Mouse (Mus musculus): Measurements from ENCODE around the gene Chil1. TPM values are rescaled to one million over a fixed set of nuclear protein-coding genes. Genes with fewer than 3 reads are reported as not detected.

Chil1 gene
- polyA plus RNA-seq, 1 experiment from 2014 or later, result 1.4 TPM

GRCm38 (mm10) chr1:134198197-134198995, 16.4 kb downstream of the Chil1 start:
- H3K9ac ChIP-seq, result no peak overlapping the region
- no peaks in the 10 kb centered on the region for H3K9me3 ChIP-seq
- 0 out of 2 replicates have a peak, but pooled peaks cover 3% of the 10 kb centered on the region for H3K36me3 ChIP-seq
- no peak overlapping the region for H3K27ac ChIP-seq (replicated peaks)
- H3K4me3 ChIP-seq, result no peak overlapping the region
- no peaks in the 10 kb centered on the region for H3K27me3 ChIP-seq
- peaks cover 8% of the 10 kb centered on the region for H3K4me1 ChIP-seq (replicated peaks)
- H3K4me2 ChIP-seq, result no peak overlapping the region
- 74% methylated on average over 12 of the region's 12 CpGs for WGBS
- ATAC-seq (ENCODE audit: low FRiP score, low read depth), result no peak

DNA sequence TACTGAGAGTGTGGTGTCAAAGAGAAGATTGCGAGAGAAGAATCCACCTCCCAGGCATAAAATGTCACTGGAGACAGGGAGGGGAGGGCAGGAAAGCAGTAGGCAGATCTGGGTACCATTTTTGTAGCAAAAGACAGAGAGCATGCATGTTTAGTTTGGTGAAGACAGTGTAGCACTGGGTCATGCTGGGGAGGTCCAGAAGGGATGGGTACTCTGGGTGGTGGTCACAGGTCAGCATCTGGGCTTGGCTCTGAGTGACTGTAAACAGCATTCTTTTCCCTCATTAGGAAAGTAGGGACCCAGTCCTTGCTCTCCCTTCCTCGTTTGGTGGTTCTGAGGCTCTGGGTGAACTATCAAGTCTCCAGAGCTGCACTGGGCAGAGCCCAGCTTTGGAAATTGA, 18.5 kb downstream of the Chil1 start:
- Histone ChIP-seq H3K36me3 (0 out of 2 replicates have a peak, but pooled peaks cover 3% of the 10 kb centered on the region), H3K4me3 (no peak overlapping the region), H3K27me3 (no peaks in the 10 kb centered on the region), H3K4me1 (replicated peaks) (peaks cover 13% of the 10 kb centered on the region), H3K27ac (replicated peaks) (no peak overlapping the region), H3K4me2 (no peak overlapping the region), H3K9me3 (no peaks in the 10 kb centered on the region), H3K9ac (no peak overlapping the region)
- 67% methylated on average over 2 of the region's 2 CpGs for WGBS
- no peak for ATAC-seq (ENCODE audit: low FRiP score, low read depth)

- H3K4me2 ChIP-seq, result no peak overlapping the region
- H3K27ac ChIP-seq (replicated peaks), result no peak overlapping the region
- no peak for ATAC-seq (ENCODE audit: low FRiP score, low read depth)
- H3K36me3 ChIP-seq, result 0 out of 2 replicates have a peak, but pooled peaks cover 3% of the 10 kb centered on the region
- H3K9ac ChIP-seq, result no peak overlapping the region
- no peak overlapping the region for H3K4me3 ChIP-seq
- H3K9me3 ChIP-seq, result no peaks in the 10 kb centered on the region
- WGBS, result 86% methylated on average over 6 of the region's 6 CpGs
- peaks cover 13% of the 10 kb centered on the region for H3K4me1 ChIP-seq (replicated peaks)
- H3K27me3 ChIP-seq, result no peaks in the 10 kb centered on the region
Measured at GRCm38 (mm10) chr1:134200998-134201686, 19.2 kb downstream of the Chil1 start.

GRCm38 (mm10) chr1:134201751-134202420, 19.9 kb downstream of the Chil1 start:
- Histone ChIP-seq H3K4me1 (replicated peaks) (peaks cover 13% of the 10 kb centered on the region), H3K4me2 (no peak overlapping the region), H3K9ac (no peak overlapping the region), H3K9me3 (no peaks in the 10 kb centered on the region), H3K36me3 (0 out of 2 replicates have a peak, but pooled peaks cover 3% of the 10 kb centered on the region), H3K4me3 (no peak overlapping the region), H3K27me3 (no peaks in the 10 kb centered on the region), H3K27ac (replicated peaks) (no peak overlapping the region)
- WGBS, result 45% methylated on average over 3 of the region's 3 CpGs
- no peak for ATAC-seq (ENCODE audit: low FRiP score, low read depth)

GRCm38 (mm10) chr1:134204230-134204629, 22.3 kb downstream of the Chil1 start:
- no peak for ATAC-seq (ENCODE audit: low FRiP score, low read depth)
- Histone ChIP-seq H3K9ac (no peak overlapping the region), H3K4me1 (replicated peaks) (peaks cover 13% of the 10 kb centered on the region), H3K4me2 (no peak overlapping the region), H3K36me3 (0 out of 2 replicates have a peak, but pooled peaks cover 3% of the 10 kb centered on the region), H3K9me3 (no peaks in the 10 kb centered on the region; the same call in 1 of the 2 replicates), H3K4me3 (no peak overlapping the region), H3K27me3 (no peaks in the 10 kb centered on the region), H3K27ac (replicated peaks) (no peak overlapping the region)
- WGBS, result 90% methylated on average over 13 of the region's 13 CpGs

DNA sequence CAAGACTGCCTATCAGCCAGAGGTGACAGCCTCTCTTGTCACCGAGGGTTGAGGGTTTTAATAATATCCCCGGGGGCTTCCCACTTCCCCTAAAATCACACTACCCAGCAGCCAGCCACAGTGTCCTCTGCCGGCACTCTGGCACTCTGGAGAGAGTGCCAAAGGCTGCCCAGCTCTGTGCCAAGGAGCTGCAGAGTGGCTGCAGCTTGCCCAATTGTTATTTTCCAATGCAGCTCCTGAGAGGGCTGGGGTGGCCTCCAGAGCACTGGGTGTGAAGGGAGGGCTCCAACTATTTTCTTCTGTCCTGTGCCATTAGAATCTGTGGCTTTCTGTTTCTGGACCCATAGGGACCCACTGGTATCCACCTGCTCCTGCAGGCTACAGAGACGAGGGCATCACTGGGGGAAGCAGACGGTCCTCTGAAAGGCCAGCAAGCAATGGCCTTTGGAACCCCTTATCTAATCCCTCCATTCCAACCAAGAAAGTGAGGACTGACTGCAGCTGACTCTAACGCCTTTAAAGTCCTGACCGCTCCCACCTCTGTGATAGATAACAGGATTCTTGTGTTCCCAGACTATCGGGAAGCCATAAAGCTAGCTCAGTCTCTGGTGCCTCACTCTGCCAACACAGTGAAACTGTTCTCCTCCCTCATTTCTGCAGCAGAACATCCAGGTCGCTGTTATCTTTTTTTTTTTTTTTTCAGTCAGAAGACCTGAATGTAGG, 23.5 kb downstream of the Chil1 start:
- peaks cover 13% of the 10 kb centered on the region for H3K4me1 ChIP-seq (replicated peaks)
- WGBS, result 52% methylated on average over 9 of the region's 9 CpGs
- no peak overlapping the region for H3K4me3 ChIP-seq
- 0 out of 2 replicates have a peak overlapping the region, but pooled peaks have one; percentile 26 for H3K27ac ChIP-seq (replicated peaks)
- no peak; the same call in 1 of the 2 replicates for ATAC-seq (ENCODE audit: low FRiP score, low read depth)
- H3K36me3 ChIP-seq, result 0 out of 2 replicates have a peak, but pooled peaks cover 3% of the 10 kb centered on the region
- no peaks in the 10 kb centered on the region; the same call in 1 of the 2 replicates for H3K9me3 ChIP-seq
- no peak overlapping the region for H3K4me2 ChIP-seq
- no peaks in the 10 kb centered on the region for H3K27me3 ChIP-seq
- H3K9ac ChIP-seq, result no peak overlapping the region

DNA sequence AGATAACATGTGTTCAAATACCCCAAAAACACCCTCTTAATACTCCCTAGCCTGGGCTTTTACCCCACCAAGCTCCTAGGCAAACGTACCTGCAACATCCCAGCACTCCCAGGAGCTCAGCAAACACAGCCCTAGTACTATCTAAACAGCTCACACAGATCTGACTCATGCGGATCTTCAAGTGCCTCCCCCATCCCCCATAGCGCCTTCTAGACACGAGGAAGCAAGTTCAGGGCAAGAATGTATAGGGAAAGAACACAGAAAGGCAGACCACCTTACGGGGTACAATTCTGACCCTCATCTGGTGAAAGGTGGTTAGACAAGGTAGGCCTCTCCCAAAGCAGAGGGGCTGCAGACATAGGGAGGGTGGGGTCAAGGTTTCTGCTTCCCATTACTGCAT, 24.1 kb downstream of the Chil1 start:
- Histone ChIP-seq H3K27me3 (no peaks in the 10 kb centered on the region), H3K27ac (replicated peaks) (no peak overlapping the region), H3K4me2 (no peak overlapping the region), H3K4me3 (no peak overlapping the region), H3K9ac (no peak overlapping the region), H3K4me1 (replicated peaks) (peaks cover 18% of the 10 kb centered on the region), H3K9me3 (no peaks in the 10 kb centered on the region; the same call in 1 of the 2 replicates), H3K36me3 (0 out of 2 replicates have a peak, but pooled peaks cover 3% of the 10 kb centered on the region)
- no peak for ATAC-seq (ENCODE audit: low FRiP score, low read depth)
- WGBS, result 55% methylated on average over 5 of the region's 5 CpGs

DNA sequence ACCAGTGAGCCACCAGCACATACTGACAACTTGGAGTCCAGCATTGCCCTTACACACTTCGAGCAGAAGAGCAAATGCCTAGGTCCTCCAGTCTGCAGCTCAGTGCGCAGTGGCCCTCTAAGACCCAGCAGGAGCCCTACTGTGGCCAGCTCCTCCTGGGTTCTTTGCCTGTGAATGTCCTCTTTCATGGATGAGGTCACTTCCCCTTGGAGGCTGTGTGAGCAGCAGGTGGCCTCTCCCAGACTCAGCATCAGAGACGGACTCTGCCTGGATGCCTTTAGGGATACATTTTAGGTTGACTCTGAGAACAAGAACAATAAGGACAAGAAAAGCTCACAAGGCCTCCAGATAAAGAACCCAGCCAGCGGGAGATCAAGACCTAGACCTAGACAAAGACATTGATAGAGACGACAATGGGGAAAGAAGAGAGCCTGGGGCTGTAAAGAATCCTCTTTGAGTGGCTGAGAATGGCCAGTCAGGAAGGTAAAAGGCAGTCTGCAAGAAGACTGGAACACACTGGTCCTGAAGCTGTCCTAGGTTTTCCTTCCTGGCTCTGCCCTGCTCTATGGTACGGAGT, 28.3 kb downstream of the Chil1 start:
- H3K9me3 ChIP-seq, result no peaks in the 10 kb centered on the region; the same call in 1 of the 2 replicates
- 48% methylated on average over 6 of the region's 6 CpGs for WGBS
- H3K9ac ChIP-seq, result no peak overlapping the region
- peaks cover 23% of the 10 kb centered on the region for H3K4me1 ChIP-seq (replicated peaks)
- no peak overlapping the region for H3K4me2 ChIP-seq
- no peak for ATAC-seq (ENCODE audit: low FRiP score, low read depth)
- no peak overlapping the region for H3K27ac ChIP-seq (replicated peaks)
- no peaks in the 10 kb centered on the region for H3K27me3 ChIP-seq
- no peak overlapping the region for H3K4me3 ChIP-seq
- H3K36me3 ChIP-seq, result no peaks in the 10 kb centered on the region

GRCm38 (mm10) chr1:134211043-134211442, 29.1 kb downstream of the Chil1 start:
- no peaks in the 10 kb centered on the region; the same call in 1 of the 2 replicates for H3K9me3 ChIP-seq
- H3K27me3 ChIP-seq, result no peaks in the 10 kb centered on the region
- no peak for ATAC-seq (ENCODE audit: low FRiP score, low read depth)
- H3K4me3 ChIP-seq, result no peak overlapping the region
- H3K9ac ChIP-seq, result no peak overlapping the region
- peaks cover 21% of the 10 kb centered on the region for H3K4me1 ChIP-seq (replicated peaks)
- 74% methylated on average over 6 of the region's 6 CpGs for WGBS
- H3K36me3 ChIP-seq, result no peaks in the 10 kb centered on the region
- H3K27ac ChIP-seq (replicated peaks), result no peak overlapping the region
- no peak overlapping the region for H3K4me2 ChIP-seq

GRCm38 (mm10) chr1:134211631-134212030, 29.7 kb downstream of the Chil1 start:
- Histone ChIP-seq H3K27ac (replicated peaks) (0 out of 2 replicates have a peak overlapping the region, but pooled peaks have one; percentile 8), H3K4me2 (no peak overlapping the region), H3K9ac (no peak overlapping the region), H3K4me3 (no peak overlapping the region), H3K27me3 (no peaks in the 10 kb centered on the region), H3K9me3 (no peaks in the 10 kb centered on the region; the same call in 1 of the 2 replicates), H3K4me1 (replicated peaks) (peaks cover 23% of the 10 kb centered on the region), H3K36me3 (no peaks in the 10 kb centered on the region)
- ATAC-seq (ENCODE audit: low FRiP score, low read depth), result no peak
- WGBS, result 17% methylated on average over 2 of the region's 2 CpGs

- Histone ChIP-seq H3K36me3 (no peaks in the 10 kb centered on the region), H3K9ac (no peak overlapping the region), H3K4me3 (no peak overlapping the region), H3K9me3 (no peaks in the 10 kb centered on the region; the same call in 1 of the 2 replicates), H3K4me2 (no peak overlapping the region), H3K27me3 (no peaks in the 10 kb centered on the region), H3K27ac (replicated peaks) (no peak overlapping the region), H3K4me1 (replicated peaks) (peaks cover 29% of the 10 kb centered on the region)
- WGBS, result 83% methylated on average over 6 of the region's 6 CpGs
- no peak for ATAC-seq (ENCODE audit: low FRiP score, low read depth)
Measured at GRCm38 (mm10) chr1:134212351-134212750, 30.4 kb downstream of the Chil1 start.

All from hindbrain, embryonic 15.5 days (tissue).